Mouse (Mus musculus) 416B (cell line): ENCODE measurements at regions not wholly inside any gene's neighbourhood (a gene's known extent, or its start where the extent isn't known, plus 50 kb on each side); places are given as distances from the start of the nearest gene placed in this dataset.
"Not testable (repeated sequence)": the region's sequence is repeated elsewhere in the genome, so short reads cannot be mapped to it uniquely, and the experiment has no call there.

Experiments used
- DNase-seq: peaks from one replicate; pipeline ENCODE4 v3.0.0; 2011; ENCODE audit warnings: low read depth

DNA sequence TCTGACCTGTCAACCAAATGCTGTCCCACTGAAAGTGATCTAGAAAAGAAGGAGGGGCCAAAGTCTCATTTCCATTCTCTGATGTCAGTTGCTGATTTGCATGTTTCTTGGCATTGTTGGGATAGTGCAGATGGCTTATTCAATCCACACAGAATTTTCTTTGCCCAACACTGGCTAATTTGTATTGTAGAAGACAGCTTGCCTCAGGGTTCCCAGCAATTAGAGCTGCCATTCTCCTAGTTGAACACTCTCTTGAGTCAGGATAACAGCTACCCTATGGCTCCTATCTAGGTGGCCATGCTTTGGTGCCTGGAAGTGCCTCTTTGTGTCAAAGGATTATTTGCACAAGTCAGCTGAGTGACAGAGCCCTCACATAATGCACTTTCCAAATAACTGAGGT is 569.0 kb downstream of the Lrriq3 start:
- DNase-seq: no peak

DNA sequence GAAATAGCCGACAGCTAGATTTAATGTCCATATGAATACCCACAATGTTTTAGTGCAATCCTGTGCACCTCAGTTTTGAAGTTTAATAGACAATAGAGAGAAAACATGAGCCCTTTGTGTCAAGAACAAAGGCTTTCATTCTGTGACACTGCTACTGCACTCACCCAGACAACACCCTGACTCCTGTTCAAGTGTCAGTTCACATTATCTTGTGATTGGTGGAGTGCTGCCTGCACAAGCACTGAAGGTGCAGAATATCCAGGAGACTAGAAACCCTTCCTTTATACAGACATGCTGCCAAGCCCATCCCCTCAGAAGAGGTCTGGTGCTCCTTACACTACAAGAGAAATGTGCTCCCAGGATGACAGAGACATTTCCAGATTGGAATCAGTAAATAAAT is 579.3 kb downstream of the Lrriq3 start:
- no peak for DNase-seq

DNA sequence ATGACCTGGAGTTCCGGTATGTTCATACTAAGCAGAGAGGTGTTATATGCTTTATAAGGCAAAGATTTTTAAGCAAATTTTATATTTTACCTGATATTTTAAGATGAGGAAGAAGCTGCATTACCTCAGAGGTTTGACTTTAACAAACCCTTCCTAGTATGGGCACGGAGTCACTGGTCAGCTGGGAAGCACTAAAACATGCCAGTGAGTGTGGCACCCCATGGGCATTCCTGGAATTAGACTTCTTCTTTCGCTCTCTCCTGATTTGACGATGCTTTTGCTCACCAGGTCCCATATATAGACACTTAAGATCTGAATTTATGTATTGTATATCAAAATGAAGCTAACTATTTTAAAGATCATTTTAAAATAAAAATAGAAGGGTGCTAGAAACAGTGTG is 587.0 kb downstream of the Lrriq3 start:
- no peak for DNase-seq

DNA sequence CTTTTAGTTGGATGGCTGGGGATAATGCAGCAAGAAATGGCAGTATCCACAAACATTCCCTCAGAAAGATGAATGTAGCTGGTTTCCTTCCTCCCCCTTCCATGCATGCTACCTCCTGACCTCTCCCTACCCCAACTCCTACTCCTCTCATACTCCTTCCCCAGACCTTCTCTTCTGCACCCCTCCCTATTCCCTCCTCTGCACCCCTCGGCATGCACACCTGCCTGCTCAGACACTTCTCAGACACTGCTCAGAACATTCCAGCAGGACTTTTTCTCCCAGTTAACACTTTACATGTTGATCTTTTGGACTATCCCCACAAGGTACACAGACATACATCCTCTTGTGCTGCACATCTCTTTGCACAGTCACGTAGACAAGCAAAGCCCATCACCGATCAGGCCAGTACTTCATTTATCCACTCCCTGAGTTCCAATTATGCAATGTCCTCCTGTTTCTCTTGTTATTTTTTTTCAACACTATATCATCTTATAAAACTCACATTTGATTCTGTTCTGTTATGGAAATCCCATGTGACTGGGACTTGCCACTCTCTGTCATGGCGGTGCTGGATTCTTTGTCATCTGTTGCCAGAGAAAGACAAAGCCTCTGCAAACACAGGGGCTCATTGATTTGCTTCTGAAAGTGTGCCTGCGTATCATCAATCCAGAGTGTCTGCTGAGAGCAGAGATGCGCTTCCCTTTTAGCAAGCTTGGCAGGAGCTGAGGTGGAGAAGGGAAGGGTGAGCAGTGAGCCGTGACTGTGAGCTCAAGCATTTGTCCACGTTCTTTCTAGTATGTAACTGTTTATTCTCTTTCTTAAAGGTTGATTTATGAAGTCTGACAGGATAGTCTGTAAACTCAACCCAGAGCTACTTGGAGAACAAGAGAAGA is 589.9 kb downstream of the Lrriq3 start:
- DNase-seq: no peak

DNA sequence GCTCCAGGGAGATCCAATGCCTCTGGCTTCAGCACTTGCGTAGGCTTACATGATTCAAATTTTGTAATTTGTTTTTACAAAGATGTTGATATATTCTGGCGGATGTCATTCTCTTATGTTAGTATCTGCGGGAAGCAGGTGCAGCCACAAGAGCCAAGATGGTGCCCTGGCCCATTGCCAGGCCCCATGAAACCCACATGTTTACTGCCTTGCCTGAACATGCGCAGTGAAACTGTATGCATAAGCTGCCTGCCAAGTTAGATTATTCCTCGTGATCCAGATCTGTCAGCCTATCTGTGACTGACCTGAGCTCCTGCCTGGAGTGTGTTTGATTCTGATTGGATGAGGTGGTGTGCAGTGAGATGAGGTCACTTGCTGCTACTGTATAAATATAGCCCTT is 595.1 kb downstream of the Lrriq3 start:
- DNase-seq: no peak

DNA sequence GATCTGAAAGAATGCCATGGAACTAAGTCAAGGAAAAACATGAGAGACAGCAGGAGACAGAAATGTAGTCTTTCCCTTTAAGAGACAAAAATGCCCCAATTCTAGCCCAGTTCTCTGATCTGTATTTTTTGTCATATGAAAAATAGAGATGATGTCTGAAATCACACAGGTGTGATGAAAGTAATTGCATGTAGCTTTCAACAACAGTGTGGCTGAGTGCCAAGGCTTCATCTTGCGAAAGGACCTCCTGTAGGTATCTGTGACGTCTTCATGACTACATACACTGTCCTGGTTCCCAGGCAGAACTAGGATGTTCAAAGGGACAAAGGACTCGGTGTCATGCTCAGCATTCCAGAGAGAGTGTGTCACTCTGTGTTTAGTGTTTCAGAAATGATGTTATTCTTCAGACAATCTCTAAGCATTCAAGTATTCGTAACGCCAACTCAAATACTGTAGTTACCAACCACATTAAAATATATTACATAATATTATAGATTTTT is 629.8 kb downstream of the Lrriq3 start:
- no peak for DNase-seq

DNA sequence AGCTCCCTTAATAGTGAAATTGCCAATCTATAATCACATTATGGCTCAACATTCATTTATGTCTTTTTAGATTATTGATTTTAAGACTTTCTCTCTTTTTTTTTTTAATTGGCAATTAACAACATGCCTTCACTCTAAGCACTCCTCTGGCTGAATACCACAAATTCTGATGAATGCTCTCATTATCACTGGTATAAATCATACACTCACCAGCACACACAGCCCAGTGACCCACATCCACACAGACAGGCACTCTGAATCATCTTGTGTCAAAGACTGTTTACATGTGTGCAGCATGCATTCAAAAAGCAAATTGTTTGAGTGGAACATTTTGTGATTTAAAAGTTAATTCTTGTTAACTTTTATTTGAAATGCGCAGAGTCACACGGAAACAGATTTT is 649.2 kb downstream of the Lrriq3 start:
- no peak for DNase-seq

DNA sequence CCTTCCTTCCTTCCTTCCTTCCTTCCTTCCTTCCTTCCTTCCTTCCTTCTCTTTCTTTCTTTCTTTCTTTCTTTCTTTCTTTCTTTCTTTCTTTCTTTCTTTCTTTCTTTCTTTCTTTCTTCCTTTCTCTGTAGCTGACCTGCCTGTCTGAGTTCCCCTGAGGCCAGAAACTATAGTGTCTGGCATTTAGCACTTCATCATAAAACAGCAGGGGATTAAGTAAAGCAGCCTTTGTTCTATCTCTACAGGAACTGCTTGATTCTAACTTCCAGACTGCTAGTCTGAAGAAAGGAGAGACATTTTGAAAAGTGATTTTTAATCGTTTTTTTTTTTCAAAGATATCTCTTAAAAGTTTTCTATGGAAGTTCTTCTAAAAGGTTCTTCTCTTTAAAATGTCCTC is 653.4 kb downstream of the Lrriq3 start:
- not testable (repeated sequence) for DNase-seq

DNA sequence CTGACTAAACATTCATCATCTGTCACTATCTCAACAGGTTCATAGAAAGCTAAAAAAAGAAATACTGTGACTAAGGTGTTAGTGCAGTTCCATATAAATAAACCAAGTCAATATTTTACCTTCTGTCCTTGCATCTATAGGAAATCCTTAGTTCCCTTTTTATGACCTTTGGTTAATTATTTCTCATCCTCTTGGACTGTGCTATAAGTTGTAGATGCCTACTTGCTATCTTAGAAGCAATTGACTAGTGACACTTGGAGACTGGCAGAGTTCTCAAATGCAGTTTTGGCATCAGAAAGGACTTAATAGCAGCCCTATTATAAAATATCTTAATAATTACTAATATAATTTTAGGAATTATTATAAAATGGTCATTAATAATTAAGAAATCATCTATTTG is 654.3 kb downstream of the Lrriq3 start:
- no peak for DNase-seq

DNA sequence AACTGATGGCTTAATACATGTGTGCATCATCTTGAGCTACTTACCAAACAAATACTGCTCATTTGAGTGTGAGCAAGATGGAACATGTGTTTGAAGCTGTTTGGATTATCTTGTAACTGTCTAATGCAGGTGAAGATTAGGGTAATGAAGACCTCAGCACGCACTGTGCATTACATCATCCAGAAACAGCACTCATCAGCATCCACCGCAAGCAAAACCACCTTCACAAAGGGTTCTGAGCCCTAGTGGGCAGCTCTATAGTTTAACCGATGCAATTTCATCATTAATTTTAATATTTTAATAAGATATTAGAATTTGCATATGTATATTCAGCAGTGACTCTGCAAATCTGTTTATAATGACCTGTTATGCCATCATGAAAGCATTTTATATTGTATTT is 664.1 kb downstream of the Lrriq3 start:
- no peak for DNase-seq

DNA sequence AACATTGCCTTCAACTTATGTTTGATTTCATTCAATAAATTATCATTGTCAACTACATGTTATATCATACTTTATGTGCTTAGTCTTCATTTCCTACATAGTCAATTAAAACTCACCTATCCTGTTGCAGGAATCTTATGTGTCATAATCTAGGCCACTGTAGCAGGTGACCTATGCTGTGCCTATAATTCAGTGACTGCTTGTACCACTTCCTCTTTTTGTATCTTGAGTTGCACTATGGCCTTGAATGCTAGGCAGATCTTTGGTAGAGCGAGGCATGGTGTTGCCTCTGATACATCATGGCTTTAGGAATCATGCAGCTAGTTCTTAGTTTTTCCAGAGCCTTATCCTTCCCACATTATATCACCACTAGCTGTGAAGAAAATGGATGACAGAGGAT is 682.8 kb downstream of the Lrriq3 start:
- DNase-seq: peak; percentile 5

DNA sequence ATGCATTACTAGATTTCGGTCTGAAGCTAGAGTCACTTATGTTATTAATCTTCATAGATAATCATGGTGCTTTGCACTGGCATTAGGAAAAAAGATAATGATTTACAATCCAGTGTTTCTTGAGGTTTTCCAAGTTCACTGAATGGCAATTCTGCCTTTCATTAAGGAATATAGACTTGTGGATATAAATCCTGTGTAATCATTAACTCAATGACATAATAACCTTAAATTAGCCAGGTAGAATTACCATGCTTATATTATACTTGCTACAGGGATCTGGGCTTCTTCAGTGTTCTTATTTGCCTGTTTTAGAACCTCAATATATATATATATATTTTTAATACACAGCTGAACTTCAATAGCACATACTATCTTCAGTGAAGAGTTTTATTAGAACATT is 683.8 kb downstream of the Lrriq3 start:
- no peak for DNase-seq

DNA sequence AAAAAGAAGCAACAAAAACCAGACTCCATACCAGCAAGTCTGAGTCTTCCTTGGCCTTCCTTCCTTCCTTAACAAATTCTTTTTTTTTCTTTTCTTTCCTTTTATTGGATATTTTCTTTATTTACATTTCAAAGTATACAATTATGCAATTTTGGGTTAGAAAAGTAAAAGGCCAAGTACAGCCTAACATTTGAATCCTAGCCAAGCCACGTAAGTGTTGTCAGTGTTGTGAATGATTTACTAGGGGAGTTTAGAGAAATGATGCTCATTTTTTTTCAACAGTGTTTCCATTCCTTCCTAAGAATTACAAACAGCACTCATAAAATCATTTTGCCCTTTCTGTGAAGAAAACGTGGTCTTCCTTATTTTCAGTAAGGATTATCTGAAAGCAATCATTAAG is 722.5 kb downstream of the Lrriq3 start:
- no peak for DNase-seq

DNA sequence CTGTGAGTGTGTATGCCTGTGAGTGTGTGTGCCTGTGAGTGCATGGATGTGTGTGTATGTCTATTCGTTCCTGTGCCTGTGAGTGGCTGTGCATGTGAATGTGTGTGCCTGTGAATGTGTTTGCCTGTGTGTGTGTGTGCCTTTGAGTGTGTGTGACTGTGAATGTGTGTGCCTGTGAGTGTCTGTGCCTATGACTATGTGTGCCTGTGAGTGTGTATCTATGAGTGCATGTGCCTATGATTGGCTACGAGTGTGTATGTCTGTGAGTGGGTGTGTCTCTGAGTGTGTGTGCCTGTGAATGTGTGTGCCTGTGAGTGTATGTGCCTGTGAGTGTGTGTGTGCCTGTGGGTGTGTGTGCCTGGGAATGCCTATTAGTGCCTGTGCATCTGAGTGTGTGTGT is 731.6 kb downstream of the Lrriq3 start:
- DNase-seq: no peak

DNA sequence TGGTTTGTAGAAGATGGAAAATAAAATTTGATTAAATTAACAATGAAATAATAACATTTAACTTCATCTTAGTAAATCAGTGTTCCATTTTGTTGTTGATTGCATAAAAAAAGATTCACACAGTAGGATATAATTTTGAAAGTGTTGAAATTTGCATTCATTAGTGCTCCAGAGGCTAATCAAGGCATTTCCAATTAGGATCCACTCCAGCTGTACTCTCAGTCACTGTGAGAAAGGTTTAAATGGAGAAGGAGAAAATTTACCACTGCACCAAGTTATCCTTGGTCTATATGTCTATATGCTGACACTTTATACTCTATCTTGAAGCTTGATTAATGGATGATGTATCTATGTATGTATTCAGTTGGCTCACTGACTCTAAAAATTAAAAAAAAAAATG is 695.3 kb upstream of the Negr1 start:
- DNase-seq: no peak

DNA sequence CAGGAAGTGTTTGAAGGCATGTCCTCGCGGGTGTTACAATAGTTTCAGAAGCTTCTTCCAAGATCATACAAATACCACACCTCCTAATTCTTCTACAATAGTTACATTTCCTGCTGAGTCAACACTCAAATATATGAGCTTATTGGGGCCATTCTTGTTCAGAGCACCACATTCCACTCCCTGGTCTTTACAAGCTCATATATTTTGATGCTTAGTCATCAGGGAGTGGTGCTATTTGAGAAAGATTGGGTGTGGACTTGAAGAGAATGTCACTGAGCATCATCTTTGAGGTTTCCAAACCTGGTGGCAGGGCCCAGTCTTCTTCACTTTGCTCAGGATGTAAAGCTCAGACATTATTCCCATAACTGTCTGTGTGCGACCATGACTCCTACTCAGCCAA is 685.9 kb upstream of the Negr1 start:
- DNase-seq: no peak

DNA sequence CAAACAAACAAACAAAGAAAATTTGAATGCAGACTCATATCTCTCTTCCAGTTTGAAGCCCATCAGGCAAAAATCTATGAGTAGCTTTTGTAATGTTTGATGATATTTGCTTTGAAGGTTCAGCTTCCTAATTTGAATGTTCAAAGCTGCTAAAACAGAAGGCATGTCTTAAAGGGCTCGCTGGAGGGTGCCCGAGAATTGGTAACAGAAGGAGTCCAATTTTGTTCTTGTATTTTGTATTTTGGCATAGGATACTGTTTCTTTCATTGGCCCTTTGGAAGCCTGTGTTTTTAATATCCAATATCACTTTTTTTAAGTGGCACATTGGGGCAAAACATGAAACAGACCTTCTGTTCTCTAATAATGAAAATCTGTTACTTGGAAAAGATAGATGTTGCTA is 683.2 kb upstream of the Negr1 start:
- no peak for DNase-seq

DNA sequence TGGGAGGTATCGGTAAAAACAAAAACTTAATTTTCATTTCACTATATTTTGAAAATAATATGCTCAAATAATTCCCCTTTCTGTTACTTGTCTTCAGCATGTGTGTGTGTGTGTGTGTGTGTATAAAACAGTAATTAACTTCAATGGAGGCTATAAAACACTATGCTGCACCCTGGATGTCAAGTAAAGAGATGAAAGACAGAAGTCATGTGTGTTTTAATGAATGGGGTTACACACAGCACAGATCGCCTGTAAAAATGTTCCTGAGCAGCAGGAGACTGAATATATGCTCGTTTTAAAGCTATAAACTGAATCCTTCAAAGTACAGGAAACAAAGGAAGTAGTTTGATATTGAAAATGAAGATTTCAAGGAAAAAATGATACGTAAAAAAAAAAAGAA is 680.9 kb upstream of the Negr1 start:
- DNase-seq: no peak

DNA sequence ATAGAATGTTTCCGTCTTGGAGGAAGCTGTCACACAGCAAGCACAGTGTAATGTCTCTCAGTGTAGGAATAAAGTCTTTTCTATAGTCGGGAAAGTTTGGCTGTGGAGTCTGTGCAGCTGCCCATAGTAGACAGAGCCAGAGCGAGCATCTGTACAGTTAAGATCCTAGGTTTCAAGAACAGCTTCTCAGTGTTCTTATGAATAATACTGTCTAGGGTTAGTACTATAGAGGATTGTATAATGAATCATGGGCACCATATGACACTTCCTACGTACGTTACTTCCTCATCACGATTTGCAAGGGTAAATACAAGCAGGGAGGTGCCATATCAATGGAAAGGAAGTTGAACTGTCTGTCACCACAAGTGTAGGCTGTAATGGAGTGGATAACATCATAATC is 645.6 kb upstream of the Negr1 start:
- DNase-seq: no peak

DNA sequence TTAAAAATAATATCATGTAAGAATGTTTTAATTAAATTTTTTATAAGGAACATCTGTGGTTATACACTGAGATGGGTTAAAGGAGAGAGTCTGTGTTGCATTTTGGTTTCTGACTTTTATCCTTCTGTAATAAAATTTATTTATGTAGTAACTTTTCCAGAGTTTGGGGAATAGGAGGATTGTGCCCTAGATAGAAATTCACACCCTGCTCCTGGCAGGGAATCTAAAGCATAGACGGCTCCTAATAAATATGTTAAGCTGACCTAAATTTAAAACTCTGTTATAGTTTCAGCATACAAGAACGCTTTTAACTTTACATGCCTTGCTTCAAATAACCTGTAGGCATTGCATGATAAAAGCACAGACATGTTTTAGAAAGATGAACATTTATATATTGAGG is 618.7 kb upstream of the Negr1 start:
- DNase-seq: no peak

DNA sequence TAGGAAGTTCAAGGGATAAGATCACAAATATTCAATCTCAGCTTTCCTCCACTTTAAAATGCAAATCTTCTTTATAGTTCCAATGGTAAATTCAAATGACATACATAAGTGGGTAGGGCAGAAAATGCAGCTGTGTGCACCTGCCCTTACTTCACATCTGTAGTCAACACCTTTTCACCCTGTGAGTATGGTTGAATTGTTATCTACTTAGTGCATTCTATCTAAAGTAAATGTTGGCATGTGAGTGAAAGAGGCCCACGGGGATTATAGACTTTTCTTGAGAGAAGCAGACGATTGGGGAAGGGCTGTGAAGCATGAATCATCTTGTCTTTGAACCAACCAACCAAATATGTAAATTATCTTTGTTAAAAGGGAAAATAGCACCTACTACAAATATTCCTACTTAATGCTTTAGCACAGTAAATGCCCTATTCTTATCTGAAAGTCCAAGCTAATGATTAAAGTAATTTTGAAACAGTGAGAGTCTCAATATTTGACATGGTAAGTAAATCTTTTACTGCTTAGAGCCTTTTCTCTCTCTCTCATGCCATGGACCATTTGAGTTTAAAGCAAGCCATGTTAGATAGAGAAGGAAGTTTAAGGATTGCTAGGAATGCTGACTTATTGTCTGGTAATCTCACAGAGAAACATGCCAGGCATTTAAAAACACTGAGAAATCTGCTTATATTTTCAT is 617.4 kb upstream of the Negr1 start:
- DNase-seq: no peak

DNA sequence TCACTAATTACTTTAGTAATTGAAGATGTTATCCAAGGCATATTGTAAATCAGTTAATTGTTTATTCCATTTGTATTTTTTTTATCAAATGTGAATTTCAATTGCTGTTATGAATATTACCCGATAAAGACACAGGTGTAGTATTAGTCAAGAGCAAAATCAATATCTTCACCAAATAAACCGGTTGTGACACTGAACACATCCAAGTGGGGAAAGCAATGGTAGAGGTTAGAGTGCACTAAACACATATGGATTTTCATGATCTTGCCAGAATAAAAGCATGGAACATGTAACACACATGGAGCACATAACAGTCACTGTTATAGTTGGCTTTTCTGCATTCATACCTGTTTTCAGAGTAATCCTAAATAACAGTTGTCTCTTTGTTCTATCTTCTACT is 616.4 kb upstream of the Negr1 start:
- no peak for DNase-seq

DNA sequence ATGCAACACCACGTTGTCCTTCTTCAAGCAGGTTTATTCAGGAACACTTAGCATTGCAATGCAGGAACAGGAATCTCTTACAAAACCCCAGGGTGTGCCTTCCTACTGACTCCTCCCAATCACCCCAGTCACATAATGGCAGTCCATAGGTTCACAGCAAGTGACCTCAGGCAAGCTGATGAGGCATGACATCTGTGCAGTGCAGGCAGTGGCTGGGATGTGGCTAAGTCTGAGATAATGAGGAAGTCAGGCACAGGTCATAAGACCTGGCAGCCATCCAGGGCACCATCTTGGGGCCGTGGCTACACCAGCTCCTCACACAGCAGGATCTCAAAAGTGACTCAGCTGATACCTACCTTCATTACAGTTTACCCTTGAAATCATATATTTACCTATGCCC is 599.1 kb upstream of the Negr1 start:
- peak; percentile 61 for DNase-seq

DNA sequence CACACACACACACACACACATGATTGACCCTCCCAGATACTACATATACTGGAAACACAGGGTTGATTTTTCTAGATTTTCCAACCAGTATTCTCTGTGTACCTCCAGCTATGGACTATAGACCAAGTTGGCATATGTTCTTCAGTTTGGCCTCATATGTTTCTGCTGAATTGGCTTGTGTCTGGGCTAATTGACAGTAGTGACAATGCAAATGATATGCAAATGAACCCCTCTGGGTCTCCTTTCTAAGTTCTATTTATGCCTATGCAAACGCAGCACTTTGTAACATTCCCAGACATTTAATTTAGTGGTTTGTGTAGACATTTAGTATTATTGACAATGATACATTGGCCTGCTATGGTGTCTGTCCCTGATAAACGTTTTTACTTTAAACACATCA is 582.0 kb upstream of the Negr1 start:
- no peak for DNase-seq
